Mouse (Mus musculus): ENCODE results near the gene D7Ertd443e. TPM values are rescaled to one million over a fixed set of nuclear protein-coding genes. Genes with fewer than 3 reads are reported as not detected.

D7Ertd443e gene
- total and polyA plus RNA-seq, 3 experiments = not detected

DNA sequence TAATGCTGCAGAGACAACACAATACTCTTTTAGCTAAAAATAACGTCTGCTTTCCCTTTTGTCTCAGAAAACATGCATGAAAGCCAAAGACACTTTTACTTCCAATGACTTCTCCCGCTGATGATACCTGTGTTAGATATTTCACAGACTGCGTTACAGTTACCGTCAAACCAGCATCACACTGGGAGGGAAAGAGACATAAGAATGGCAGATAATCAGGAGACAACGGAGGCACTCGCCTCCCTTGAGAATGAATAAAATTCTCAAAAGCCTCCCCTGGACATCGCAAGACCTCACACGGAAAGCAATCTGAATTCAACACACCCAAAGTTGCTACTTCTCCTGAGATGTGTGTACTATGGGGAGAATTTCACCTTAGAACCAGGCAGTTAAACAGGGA is 11.3 kb upstream of the D7Ertd443e start:
- H3K36me3 ChIP-seq (replicated peaks in 1 of 2; ENCODE audit: control insufficient read depth in 1 of 2, insufficient read depth in 1 of 2, low read length in 1 of 2) = no peaks in the 10 kb centered on the region
- H3K9me3 ChIP-seq (replicated peaks; ENCODE audit: low read length) = peaks cover 70% of the 10 kb centered on the region
- no peak overlapping the region for H3K9ac ChIP-seq (ENCODE audit: insufficient read depth, low read depth)
- H3K4me1 ChIP-seq (ENCODE audit: control insufficient read depth in 1 of 2, insufficient read depth in 2 of 2) = no peaks in the 10 kb centered on the region
- no peak overlapping the region for H3K4me2 ChIP-seq (ENCODE audit: insufficient read depth, low read depth, poor library complexity, severe bottlenecking)
- TF ChIP-seq PAX5 (IDR thresholded peaks at IDR 0.05; ENCODE audit: low read length) = no peak
- TF ChIP-seq NRF1 (IDR thresholded peaks at IDR 0.05; ENCODE audit: low read depth, low read length) = no peak
- TF ChIP-seq BHLHE40 (IDR thresholded peaks at IDR 0.05; ENCODE audit: low read depth, low read length) = no peak
- TF ChIP-seq ZKSCAN1 (IDR thresholded peaks at IDR 0.05; ENCODE audit: borderline replicate concordance, low read depth, low read length) = no peak
- no peak for TF ChIP-seq IRF4 (IDR thresholded peaks at IDR 0.05; ENCODE audit: low read depth, low read length)
- no peak overlapping the region for H3K4me3 ChIP-seq (replicated peaks in 1 of 3; ENCODE audit: low read depth in 2 of 3, low read length in 2 of 3, poor library complexity in 1 of 3)
- in situ Hi-C loops (cut with MboI; ENCODE audit: low pct_ligation_motif_present, low pct_unique_long_range_greater_than_20kb, low sequenced_read_pairs) (no loop called here), dilution Hi-C loops (cut with MboI; ENCODE audit: extremely low pct_ligation_motif_present, extremely low pct_unique_long_range_greater_than_20kb, low sequenced_read_pairs) (no loop called here)
- no peak for DNase-seq (ENCODE audit: extremely low read depth)
- H3K79me2 ChIP-seq (replicated peaks; ENCODE audit: control insufficient read depth, extremely low read depth, insufficient read depth, poor library complexity, severe bottlenecking) = no peaks in the 10 kb centered on the region
- H3K27me3 ChIP-seq (replicated peaks) = no peaks in the 10 kb centered on the region
- H3K27ac ChIP-seq (ENCODE audit: insufficient read depth, low read depth) = no peak overlapping the region

DNA sequence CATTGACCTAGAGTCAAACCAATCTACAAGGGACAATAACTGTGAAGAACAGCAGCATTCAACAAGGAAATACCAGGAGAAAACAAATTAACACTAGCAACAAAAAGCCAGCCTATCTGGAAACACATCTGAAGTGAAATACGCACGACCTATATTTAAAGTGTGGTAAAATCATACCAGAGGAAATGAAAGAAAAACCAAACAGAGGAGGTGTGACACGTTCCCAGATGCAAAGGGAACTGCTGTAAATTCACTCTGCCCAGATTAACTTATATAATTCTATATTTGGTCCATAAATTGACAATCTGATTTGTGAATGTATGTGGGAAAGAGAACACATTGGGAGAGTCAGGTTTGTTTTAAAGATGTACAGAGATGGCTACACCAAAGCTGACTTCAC is 2.7 kb downstream of the D7Ertd443e start:
- H3K27ac ChIP-seq (ENCODE audit: insufficient read depth, low read depth) = no peak overlapping the region
- DNase-seq (ENCODE audit: extremely low read depth) = no peak
- no peaks in the 10 kb centered on the region for H3K79me2 ChIP-seq (replicated peaks; ENCODE audit: control insufficient read depth, extremely low read depth, insufficient read depth, poor library complexity, severe bottlenecking)
- no peaks in the 10 kb centered on the region for H3K27me3 ChIP-seq (replicated peaks)
- no peaks in the 10 kb centered on the region for H3K4me1 ChIP-seq (ENCODE audit: control insufficient read depth in 1 of 2, insufficient read depth in 2 of 2)
- H3K9ac ChIP-seq (ENCODE audit: insufficient read depth, low read depth) = no peak overlapping the region
- H3K36me3 ChIP-seq (replicated peaks in 1 of 2; ENCODE audit: control insufficient read depth in 1 of 2, insufficient read depth in 1 of 2, low read length in 1 of 2) = no peaks in the 10 kb centered on the region
- in situ Hi-C loops (cut with MboI; ENCODE audit: low pct_ligation_motif_present, low pct_unique_long_range_greater_than_20kb, low sequenced_read_pairs) (no loop called here), dilution Hi-C loops (cut with MboI; ENCODE audit: extremely low pct_ligation_motif_present, extremely low pct_unique_long_range_greater_than_20kb, low sequenced_read_pairs) (no loop called here)
- TF ChIP-seq CTCF (conservative IDR thresholded peaks at IDR 0.05 in 1 of 2, IDR thresholded peaks at IDR 0.05 in 1 of 2; ENCODE audit: low read depth in 2 of 2, low read length in 2 of 2) (no peak), PAX5 (IDR thresholded peaks at IDR 0.05; ENCODE audit: low read length) (no peak), MAFK (IDR thresholded peaks at IDR 0.05; ENCODE audit: insufficient replicate concordance, low read length) (no peak), ETS1 (conservative IDR thresholded peaks at IDR 0.05; ENCODE audit: low read depth, low read length) (no peak)
- H3K9me3 ChIP-seq (replicated peaks; ENCODE audit: low read length) = peaks cover 63% of the 10 kb centered on the region
- no peak overlapping the region for H3K4me3 ChIP-seq (replicated peaks in 1 of 3; ENCODE audit: low read depth in 2 of 3, low read length in 2 of 3, poor library complexity in 1 of 3)
- H3K4me2 ChIP-seq (ENCODE audit: insufficient read depth, low read depth, poor library complexity, severe bottlenecking) = no peak overlapping the region

DNA sequence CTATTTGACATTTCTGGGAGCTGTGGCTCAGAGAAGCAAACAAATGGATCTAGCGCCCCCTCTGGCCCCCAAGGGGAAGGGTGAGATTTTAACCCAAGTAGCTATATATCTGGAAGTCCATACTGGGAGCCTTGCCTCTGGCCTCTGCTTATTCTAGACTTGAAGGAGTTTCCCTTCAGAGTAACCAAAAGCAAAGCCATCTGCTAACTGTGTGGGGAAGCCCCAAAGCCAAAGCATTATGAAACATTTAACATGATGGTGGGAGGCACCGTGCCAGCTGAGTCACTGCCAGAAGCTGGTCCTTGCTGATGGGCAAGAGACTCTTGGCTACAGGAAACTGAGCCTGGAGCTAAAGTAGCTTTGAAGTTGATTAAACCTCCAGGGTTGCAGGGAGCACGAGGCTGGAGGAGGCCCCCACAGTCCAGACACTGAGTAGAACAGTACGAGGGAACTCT is 4.0 kb downstream of the D7Ertd443e start:
- Histone ChIP-seq H3K4me1 (ENCODE audit: control insufficient read depth in 1 of 2, insufficient read depth in 2 of 2) (no peaks in the 10 kb centered on the region), H3K27me3 (replicated peaks) (no peaks in the 10 kb centered on the region), H3K27ac (ENCODE audit: insufficient read depth, low read depth) (no peak overlapping the region), H3K36me3 (replicated peaks in 1 of 2; ENCODE audit: control insufficient read depth in 1 of 2, insufficient read depth in 1 of 2, low read length in 1 of 2) (no peaks in the 10 kb centered on the region), H3K9ac (ENCODE audit: insufficient read depth, low read depth) (no peak overlapping the region), H3K9me3 (replicated peaks; ENCODE audit: low read length) (peaks cover 67% of the 10 kb centered on the region), H3K4me2 (ENCODE audit: insufficient read depth, low read depth, poor library complexity, severe bottlenecking) (no peak overlapping the region), H3K79me2 (replicated peaks; ENCODE audit: control insufficient read depth, extremely low read depth, insufficient read depth, poor library complexity, severe bottlenecking) (no peaks in the 10 kb centered on the region), H3K4me3 (replicated peaks in 1 of 3; ENCODE audit: low read depth in 2 of 3, low read length in 2 of 3, poor library complexity in 1 of 3) (no peak overlapping the region)
- no peak for DNase-seq (ENCODE audit: extremely low read depth)
- TF ChIP-seq CHD2 (IDR thresholded peaks at IDR 0.05; ENCODE audit: low read length) (no peak), IRF4 (IDR thresholded peaks at IDR 0.05; ENCODE audit: low read depth, low read length) (no peak), GABPA (IDR thresholded peaks at IDR 0.05; ENCODE audit: insufficient replicate concordance, low read depth, low read length) (no peak), TBP (conservative IDR thresholded peaks at IDR 0.05; ENCODE audit: low read depth, low read length) (no peak), NELFE (IDR thresholded peaks at IDR 0.05; ENCODE audit: low read depth, low read length) (no peak), UBTF (IDR thresholded peaks at IDR 0.05; ENCODE audit: low read depth, low read length) (no peak), POLR2AphosphoS2 (IDR thresholded peaks at IDR 0.05; ENCODE audit: low read depth, low read length) (no peak), POLR2A (IDR thresholded peaks at IDR 0.05; ENCODE audit: low read depth, low read length) (no peak), MYC (IDR thresholded peaks at IDR 0.05; ENCODE audit: low read depth, low read length) (no peak), MEF2A (IDR thresholded peaks at IDR 0.05; ENCODE audit: borderline replicate concordance, low read depth, low read length) (no peak)
- in situ Hi-C loops (cut with MboI; ENCODE audit: low pct_ligation_motif_present, low pct_unique_long_range_greater_than_20kb, low sequenced_read_pairs) = no loop called here
- dilution Hi-C loops (cut with MboI; ENCODE audit: extremely low pct_ligation_motif_present, extremely low pct_unique_long_range_greater_than_20kb, low sequenced_read_pairs) = no loop called here

Data from CH12.LX (cell line).